Mouse (Mus musculus) adrenal gland, adult (tissue): ENCODE measurements at regions not wholly inside any gene's neighbourhood (a gene's known extent, or its start where the extent isn't known, plus 50 kb on each side); places are given as distances from the start of the nearest gene placed in this dataset.

Experiments used
- DNase-seq, 2 experiments: peaks; one replicate each; pipeline ENCODE4 v3.0.0; 2022 to 2023; ENCODE audit warnings: low spot score in 1 of 2; ENCODE audit not compliant: inconsistent age in 2 of 2

- no peak for DNase-seq
Measured at GRCm38 (mm10) chr6:81323690-81324089, 599.8 kb upstream of the Gcfc2 start.

GRCm38 (mm10) chr6:81363969-81364529 is 559.4 kb upstream of the Gcfc2 start:
- DNase-seq = no peak

- no peak for DNase-seq
Measured at GRCm38 (mm10) chr6:81388484-81388883, 535.0 kb upstream of the Gcfc2 start.

GRCm38 (mm10) chr6:81403122-81403521 is 520.3 kb upstream of the Gcfc2 start:
- DNase-seq = no peak

- no peak for DNase-seq
Measured at GRCm38 (mm10) chr6:81413611-81414010, 509.9 kb upstream of the Gcfc2 start.

GRCm38 (mm10) chr6:81434745-81435144 is 488.7 kb upstream of the Gcfc2 start:
- no peak for DNase-seq

- DNase-seq = no peak
Measured at GRCm38 (mm10) chr6:81438951-81439722, 484.3 kb upstream of the Gcfc2 start.

- DNase-seq = no peak
Measured at GRCm38 (mm10) chr6:81441396-81441795, 482.1 kb upstream of the Gcfc2 start.

GRCm38 (mm10) chr6:81446019-81446800 is 477.3 kb upstream of the Gcfc2 start:
- no peak for DNase-seq

GRCm38 (mm10) chr6:81447701-81448100 is 475.8 kb upstream of the Gcfc2 start:
- no peak for DNase-seq

- no peak for DNase-seq
Measured at GRCm38 (mm10) chr6:81448366-81448765, 475.1 kb upstream of the Gcfc2 start.

- no peak for DNase-seq
Measured at GRCm38 (mm10) chr6:81461095-81461494, 462.4 kb upstream of the Gcfc2 start.

- no peak for DNase-seq
Measured at GRCm38 (mm10) chr6:81464442-81464841, 459.0 kb upstream of the Gcfc2 start.

- DNase-seq = no peak
Measured at GRCm38 (mm10) chr6:81466536-81466935, 456.9 kb upstream of the Gcfc2 start.

- DNase-seq = no peak
Measured at GRCm38 (mm10) chr6:81471340-81471955, 452.0 kb upstream of the Gcfc2 start.

- no peak for DNase-seq
Measured at GRCm38 (mm10) chr6:81472506-81472905, 451.0 kb upstream of the Gcfc2 start.

GRCm38 (mm10) chr6:81474786-81475185 is 448.7 kb upstream of the Gcfc2 start:
- DNase-seq = no peak

- DNase-seq = no peak
Measured at GRCm38 (mm10) chr6:81487006-81487405, 436.5 kb upstream of the Gcfc2 start.

- peak in 1 of 2 experiments; percentile 45 for DNase-seq
Measured at GRCm38 (mm10) chr6:81496239-81496638, 427.2 kb upstream of the Gcfc2 start.

- DNase-seq = no peak
Measured at GRCm38 (mm10) chr6:81517185-81517584, 406.3 kb upstream of the Gcfc2 start.

GRCm38 (mm10) chr6:81562260-81562659 is 361.2 kb upstream of the Gcfc2 start:
- DNase-seq = no peak

GRCm38 (mm10) chr6:81563192-81563591 is 360.3 kb upstream of the Gcfc2 start:
- no peak for DNase-seq
